ENCODE assay signal across 12 mouse cellular contexts in the genomic region with DNA sequence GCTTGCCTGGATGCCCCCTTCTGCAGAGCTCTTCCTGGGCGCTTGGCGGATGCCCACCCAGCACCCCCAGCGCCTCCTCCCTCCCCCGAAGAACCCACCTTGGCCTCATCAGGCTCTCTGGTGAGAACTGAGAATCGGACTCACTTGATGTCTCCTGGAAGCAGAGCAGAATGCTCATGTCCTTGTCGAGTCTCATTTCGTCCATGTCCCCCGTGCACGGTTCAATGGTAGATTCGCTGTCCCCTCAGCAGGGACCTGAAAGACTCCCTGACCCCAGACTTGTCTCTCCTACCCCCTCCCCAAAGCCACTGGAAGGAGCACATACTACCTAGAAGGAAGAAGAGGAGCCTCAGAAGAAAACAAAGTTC. TPM values are rescaled to one million over a fixed set of nuclear protein-coding genes. Genes with fewer than 3 reads are reported as not detected.
A peak's percentile ranks its signal among the peaks of the same experiment; 100 is the strongest.
DNase-seq lines count a peak whose midpoint lies in the region; ATAC-seq and TF ChIP-seq lines count a peak whose summit lies in the region.
"Had no signal": no experiment of that assay in that cellular context is flagged by ENCODE, and none has a peak within 500 bp of the region (broad histone marks: within the 10 kb centered on the region; RNA-seq: fewer than 3 reads in every experiment).

No protein-coding gene starts in this region.

- peaks cover 100% of the 10 kb centered on the region for H3K27me3 ChIP-seq in heart, embryonic 10.5 days (ENCODE audit: insufficient read depth, poor library complexity, severe bottlenecking)
- peaks cover 86% of the 10 kb centered on the region for H3K27me3 ChIP-seq in lung, embryonic 14.5 days (ENCODE audit: insufficient read depth, low read length)
- H3K27me3 ChIP-seq in intestine, embryonic 16.5 days (replicated peaks; ENCODE audit: control insufficient read depth, insufficient read depth, low read length) = peaks cover 46% of the 10 kb centered on the region
- no peaks in the 10 kb centered on the region for H3K27me3 ChIP-seq in neural tube, embryonic 15.5 days (replicated peaks)

- 7% methylated on average over 10 of the region's 10 CpGs for WGBS in heart, embryonic 10.5 days
- WGBS in lung, embryonic 14.5 days = 14% methylated on average over 9 of the region's 10 CpGs
- 38% methylated on average over 10 of the region's 10 CpGs for WGBS in intestine, embryonic 16.5 days
- 4% methylated on average over 10 of the region's 10 CpGs for WGBS in neural tube, embryonic 15.5 days

- peak overlapping the region; percentile 84 for H3K4me2 ChIP-seq in lung, embryonic 14.5 days
- H3K4me2 ChIP-seq in intestine, embryonic 16.5 days (ENCODE audit: low read depth, low read length) = peak overlapping the region; percentile 78
- H3K4me2 ChIP-seq in neural tube, embryonic 15.5 days = peak overlapping the region; percentile 87

- H3K4me3 ChIP-seq in heart, embryonic 10.5 days = peak overlapping the region; percentile 40
- peak overlapping the region; percentile 72 for H3K4me3 ChIP-seq in lung, embryonic 14.5 days (ENCODE audit: low read depth, low read length)
- peak overlapping the region; percentile 60 for H3K4me3 ChIP-seq in intestine, embryonic 16.5 days (ENCODE audit: low read length)
- H3K4me3 ChIP-seq in neural tube, embryonic 15.5 days (replicated peaks) = peak overlapping the region; percentile 60
- H3K4me3 ChIP-seq: gastrocnemius, adult 2 months had no signal

- no peak for ATAC-seq in lung, embryonic 14.5 days (ENCODE audit: insufficient read depth)
- ATAC-seq in intestine, embryonic 16.5 days = no peak
- ATAC-seq in neural tube, embryonic 15.5 days (ENCODE audit: low FRiP score) = no peak

- H3K9ac ChIP-seq in lung, embryonic 14.5 days = peak overlapping the region; percentile 84
- peak overlapping the region; percentile 81 for H3K9ac ChIP-seq in intestine, embryonic 16.5 days (ENCODE audit: low read depth, low read length)
- H3K9ac ChIP-seq in neural tube, embryonic 15.5 days (replicated peaks) = peak overlapping the region; percentile 83
- H3K9ac ChIP-seq: heart, embryonic 15.5 days had no signal

- peaks cover 33% of the 10 kb centered on the region for H3K4me1 ChIP-seq in heart, embryonic 10.5 days
- H3K4me1 ChIP-seq in lung, embryonic 14.5 days (ENCODE audit: insufficient read depth) = no peaks in the 10 kb centered on the region
- peaks cover 27% of the 10 kb centered on the region for H3K4me1 ChIP-seq in intestine, embryonic 16.5 days (ENCODE audit: control insufficient read depth, insufficient read depth, low read length)
- peaks cover 69% of the 10 kb centered on the region for H3K4me1 ChIP-seq in neural tube, embryonic 15.5 days

- TF ChIP-seq CTCF in lung, embryonic 14.5 days (IDR thresholded peaks at IDR 0.05; ENCODE audit: low read depth) = no peak

- H3K36me3 ChIP-seq in heart, embryonic 10.5 days = no peaks in the 10 kb centered on the region
- H3K36me3 ChIP-seq in lung, embryonic 14.5 days (ENCODE audit: insufficient read depth) = peaks cover 12% of the 10 kb centered on the region
- H3K36me3 ChIP-seq in intestine, embryonic 16.5 days (ENCODE audit: control insufficient read depth, insufficient read depth, low read length) = no peaks in the 10 kb centered on the region
- H3K36me3 ChIP-seq in neural tube, embryonic 15.5 days = no peaks in the 10 kb centered on the region
- H3K36me3 ChIP-seq: heart, embryonic 15.5 days had no signal

- H3K27ac ChIP-seq in heart, embryonic 10.5 days = no peak overlapping the region
- peak overlapping the region; percentile 89 for H3K27ac ChIP-seq in lung, embryonic 14.5 days (ENCODE audit: low read depth)
- H3K27ac ChIP-seq in intestine, embryonic 16.5 days (ENCODE audit: low read length) = peak overlapping the region; percentile 44; the same call in 1 of the 2 replicates
- peak overlapping the region; percentile 99 for H3K27ac ChIP-seq in neural tube, embryonic 15.5 days (replicated peaks)
- H3K27ac ChIP-seq: gastrocnemius, adult 2 months; heart, embryonic 15.5 days had no signal

- no peaks in the 10 kb centered on the region for H3K9me3 ChIP-seq in heart, embryonic 10.5 days
- no peaks in the 10 kb centered on the region for H3K9me3 ChIP-seq in lung, embryonic 14.5 days (ENCODE audit: low read depth, low read length)
- no peaks in the 10 kb centered on the region for H3K9me3 ChIP-seq in intestine, embryonic 16.5 days (ENCODE audit: control insufficient read depth, low read length)
- no peaks in the 10 kb centered on the region for H3K9me3 ChIP-seq in neural tube, embryonic 15.5 days (replicated peaks)
- H3K9me3 ChIP-seq: heart, embryonic 15.5 days had no signal

- DNase-seq in heart, embryonic 10.5 days (ENCODE audit: low spot score) = no peak
- DNase-seq in heart, adult 11 months = no peak
- DNase-seq in lung, embryonic 14.5 days = peak; percentile 38
- DNase-seq in lung, postnatal 25 days (ENCODE audit: low spot score) = no peak
- no peak for DNase-seq in left cerebral cortex, adult 11 months (ENCODE audit: low spot score)
- no peak for DNase-seq in thymus, postnatal 4 days
- DNase-seq: cerebellum, adult 8-10 months; gastrocnemius, adult 2 months had no signal

RNA-seq across cellular contexts. Expression of gene Hoxb5, which starts 2.1 kb away (rescaled TPM):
- polyA plus RNA-seq in heart, embryonic 10.5 days (2016; fragmentation: Nextera tagmentation; extraction: Ambion mirVana) = 1.0 and 5.2 TPM in 2 replicates
- polyA plus RNA-seq in lung, embryonic 14.5 days (2014; fragmentation: Nextera tagmentation; extraction: Ambion mirVana) = 65.9 and 76.1 TPM in 2 replicates
- polyA plus RNA-seq in intestine, embryonic 16.5 days (2015; fragmentation: Nextera tagmentation; extraction: Ambion mirVana) = 26.4 and 28.7 TPM in 2 replicates
- polyA plus RNA-seq in neural tube, embryonic 15.5 days (2015; fragmentation: Nextera tagmentation; extraction: Ambion mirVana) = 39.5 and 106 TPM in 2 replicates
- polyA plus RNA-seq: forebrain, embryonic 11.5 days had no signal

RNA-seq across cellular contexts. Expression of gene Hoxb6, which starts 8.8 kb away (rescaled TPM):
- polyA plus RNA-seq in heart, embryonic 10.5 days (2016; fragmentation: Nextera tagmentation; extraction: Ambion mirVana) = 0.42 and 2.2 TPM in 2 replicates
- 19.7 and 24.4 TPM in 2 replicates for polyA plus RNA-seq in lung, embryonic 14.5 days (2014; fragmentation: Nextera tagmentation; extraction: Ambion mirVana)
- 11.1 and 11.3 TPM in 2 replicates for polyA plus RNA-seq in intestine, embryonic 16.5 days (2015; fragmentation: Nextera tagmentation; extraction: Ambion mirVana)
- 109 and 135 TPM in 2 replicates for polyA plus RNA-seq in neural tube, embryonic 15.5 days (2015; fragmentation: Nextera tagmentation; extraction: Ambion mirVana)
- polyA plus RNA-seq: forebrain, embryonic 11.5 days had no signal

RNA-seq across cellular contexts. Expression of gene Hoxb7, which starts 14.6 kb away (rescaled TPM):
- 0.11 and 1.3 TPM in 2 replicates for polyA plus RNA-seq in heart, embryonic 10.5 days (2016; fragmentation: Nextera tagmentation; extraction: Ambion mirVana)
- 2.1 and 3.5 TPM in 2 replicates for polyA plus RNA-seq in lung, embryonic 14.5 days (2014; fragmentation: Nextera tagmentation; extraction: Ambion mirVana)
- polyA plus RNA-seq in intestine, embryonic 16.5 days (2015; fragmentation: Nextera tagmentation; extraction: Ambion mirVana) = 10.0 and 11.3 TPM in 2 replicates
- polyA plus RNA-seq in neural tube, embryonic 15.5 days (2015; fragmentation: Nextera tagmentation; extraction: Ambion mirVana) = 101 and 115 TPM in 2 replicates
- polyA plus RNA-seq: forebrain, embryonic 11.5 days had no signal

RNA-seq across cellular contexts. Expression of gene Hoxb4, which starts 17.0 kb away (rescaled TPM):
- polyA plus RNA-seq in heart, embryonic 10.5 days (2016; fragmentation: Nextera tagmentation; extraction: Ambion mirVana) = 0.31 and 2.0 TPM in 2 replicates
- polyA plus RNA-seq in lung, embryonic 14.5 days (2014; fragmentation: Nextera tagmentation; extraction: Ambion mirVana) = 3.8 and 3.9 TPM in 2 replicates
- 1.8 and 2.0 TPM in 2 replicates for polyA plus RNA-seq in intestine, embryonic 16.5 days (2015; fragmentation: Nextera tagmentation; extraction: Ambion mirVana)
- 3.7 and 5.0 TPM in 2 replicates for polyA plus RNA-seq in neural tube, embryonic 15.5 days (2015; fragmentation: Nextera tagmentation; extraction: Ambion mirVana)
- polyA plus RNA-seq: forebrain, embryonic 11.5 days had no signal

RNA-seq across cellular contexts. Expression of gene Hoxb8, which starts 19.3 kb away (rescaled TPM):
- polyA plus RNA-seq in heart, embryonic 10.5 days (2016; fragmentation: Nextera tagmentation; extraction: Ambion mirVana) = 0.30 TPM in 1 of 2 replicates, not detected in the other
- 0.99 and 1.4 TPM in 2 replicates for polyA plus RNA-seq in lung, embryonic 14.5 days (2014; fragmentation: Nextera tagmentation; extraction: Ambion mirVana)
- 0.71 and 0.97 TPM in 2 replicates for polyA plus RNA-seq in intestine, embryonic 16.5 days (2015; fragmentation: Nextera tagmentation; extraction: Ambion mirVana)
- polyA plus RNA-seq in neural tube, embryonic 15.5 days (2015; fragmentation: Nextera tagmentation; extraction: Ambion mirVana) = 63.1 and 71.8 TPM in 2 replicates
- polyA plus RNA-seq: forebrain, embryonic 11.5 days; heart, embryonic 15.5 days had no signal
